Mouse (Mus musculus) midbrain, embryonic 16.5 days (tissue): Measurements from ENCODE around the gene Gmpr2. TPM values are rescaled to one million over a fixed set of nuclear protein-coding genes. Genes with fewer than 3 reads are reported as not detected.

Source experiments
- ATAC-seq: fragments of 200-750 bp; cut with Nextera tagmentation; 2 replicates; pipeline ENCODE4 v1.8.0; 2017; ENCODE audit warnings: moderate TSS enrichment
- H3K27ac ChIP-seq: fragments of 300-500 bp; sonication (generic); 2 replicates; pipeline ENCODE4 v1.5.1; 2014; ENCODE audit warnings: mild to moderate bottlenecking, low read length, mixed read lengths
- H3K27me3 ChIP-seq: fragments of 300-500 bp; sonication (generic); 2 replicates; pipeline ENCODE4 v1.6.1; 2014; ENCODE audit warnings: low read depth, low read length, mixed read lengths; ENCODE audit not compliant: control insufficient read depth, insufficient read depth
- H3K36me3 ChIP-seq: fragments of 300-500 bp; sonication (generic); 2 replicates; pipeline ENCODE4 v1.6.1; 2014; ENCODE audit warnings: mild to moderate bottlenecking, low read length, moderate library complexity, mixed read lengths; ENCODE audit not compliant: control insufficient read depth, insufficient read depth
- H3K4me1 ChIP-seq: fragments of 300-500 bp; sonication (generic); 2 replicates; pipeline ENCODE4 v1.6.1; 2014; ENCODE audit warnings: mild to moderate bottlenecking, low read length, mixed read lengths; ENCODE audit not compliant: control insufficient read depth, insufficient read depth
- H3K4me2 ChIP-seq: fragments of 300-500 bp; sonication (generic); 2 replicates; pipeline ENCODE4 v1.6.1; 2014; ENCODE audit warnings: mild to moderate bottlenecking, low read length, mixed read lengths
- H3K4me3 ChIP-seq: fragments of 300-500 bp; sonication (generic); 2 replicates; pipeline ENCODE4 v1.5.1; 2014; ENCODE audit warnings: low read depth, mild to moderate bottlenecking, low read length, moderate library complexity, mixed read lengths
- H3K9ac ChIP-seq: fragments of 300-500 bp; sonication (generic); 2 replicates; pipeline ENCODE4 v1.6.1; 2014; ENCODE audit warnings: low read depth, low read length, mixed read lengths
- H3K9me3 ChIP-seq: fragments of 300-500 bp; sonication (generic); replicated peaks from 2 replicates; pipeline ENCODE4 v1.6.1; 2014; ENCODE audit warnings: mild to moderate bottlenecking, low read length, mixed read lengths; ENCODE audit not compliant: control insufficient read depth, poor library complexity, severe bottlenecking
- WGBS: fragments of 180-500 bp; shearing (Covaris S2); extraction: QIAGEN DNeasy Blood & Tissue Kit; methylation state at CpG from one replicate; pipeline ENCODE4 v1.1.7; 2014; 5-methylcytosine and 5-hydroxymethylcytosine counted together
- polyA plus RNA-seq: library from polyadenylated mRNA; unstranded; fragments of >200 nt; fragmentation: Nextera tagmentation; extraction: Ambion mirVana; gene quantifications from 2 replicates; pipeline ENCODE4 v1.2.1, GENCODE M21; 2015

The Gmpr2 gene
- polyA plus RNA-seq, 1 experiment from 2014 or later, result 52.7 TPM

DNA sequence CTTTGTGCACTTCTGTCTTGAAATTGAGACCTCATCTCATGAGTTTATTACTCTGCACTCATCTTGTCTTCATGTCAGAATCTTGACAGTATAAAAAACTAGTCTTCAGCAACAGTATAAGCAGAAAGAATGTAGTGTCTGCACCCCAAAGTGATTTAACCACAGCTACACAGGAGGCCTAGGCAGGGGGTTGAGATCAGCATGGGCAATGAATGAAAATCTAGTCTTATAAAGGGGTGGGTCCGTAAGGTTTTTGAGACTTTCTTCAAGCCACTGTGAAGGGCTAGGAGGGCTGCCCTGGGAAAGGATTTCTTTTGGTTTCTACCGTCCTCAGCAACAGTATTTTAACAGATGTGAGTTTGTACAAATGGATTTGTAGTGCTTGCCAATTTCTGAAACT lies 11.1 kb upstream of the Gmpr2 start:
- no peaks in the 10 kb centered on the region for H3K27me3 ChIP-seq
- H3K36me3 ChIP-seq, result peaks cover 14% of the 10 kb centered on the region
- peaks cover 10% of the 10 kb centered on the region for H3K4me1 ChIP-seq
- no peak overlapping the region for H3K9ac ChIP-seq
- H3K4me3 ChIP-seq, result peak overlapping the region; percentile 52
- no peak overlapping the region for H3K27ac ChIP-seq
- H3K4me2 ChIP-seq, result peak overlapping the region; percentile 67
- 30% methylated on average over 2 of the region's 2 CpGs for WGBS
- peak; percentile 37; the same call in 1 of the 2 replicates for ATAC-seq
- H3K9me3 ChIP-seq, result no peaks in the 10 kb centered on the region

DNA sequence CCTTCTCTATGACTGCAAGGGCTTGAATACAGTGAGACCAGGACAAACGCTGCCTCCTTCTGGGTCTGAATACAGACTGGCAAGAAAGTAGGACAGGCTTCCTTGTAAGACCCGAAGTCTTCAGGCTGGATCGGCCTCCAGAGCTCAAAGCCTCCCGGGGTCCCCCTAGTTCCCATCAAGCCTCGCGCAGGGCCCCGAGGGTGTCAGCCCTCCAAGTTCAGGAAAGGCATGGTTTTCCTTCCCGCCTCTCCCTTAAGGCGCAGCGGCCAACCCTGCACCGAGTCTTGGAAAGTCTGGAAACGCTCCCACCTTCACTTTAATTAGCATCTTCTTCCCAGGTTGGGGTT lies 282 bp upstream of the Gmpr2 start:
- Histone ChIP-seq H3K4me2 (peak overlapping the region; percentile 83), H3K4me1 (peaks cover 19% of the 10 kb centered on the region), H3K4me3 (peak overlapping the region; percentile 85), H3K36me3 (peaks cover 5% of the 10 kb centered on the region; the same call in 1 of the 2 replicates), H3K27ac (peak overlapping the region; percentile 90), H3K27me3 (no peaks in the 10 kb centered on the region), H3K9ac (peak overlapping the region; percentile 85), H3K9me3 (no peaks in the 10 kb centered on the region)
- WGBS, result 0% methylated on average over 12 of the region's 12 CpGs
- ATAC-seq, result peak; percentile 81

- peak overlapping the region; percentile 85 for H3K4me3 ChIP-seq
- no peaks in the 10 kb centered on the region for H3K9me3 ChIP-seq
- peaks cover 11% of the 10 kb centered on the region for H3K36me3 ChIP-seq
- 80% methylated on average over 7 of the region's 7 CpGs for WGBS
- peak overlapping the region; percentile 85; the same call in 1 of the 2 replicates for H3K9ac ChIP-seq
- peaks cover 19% of the 10 kb centered on the region for H3K4me1 ChIP-seq
- no peak for ATAC-seq
- peak overlapping the region; percentile 85 for H3K4me2 ChIP-seq
- H3K27ac ChIP-seq, result peak overlapping the region; percentile 90; the same call in 1 of the 2 replicates
- no peaks in the 10 kb centered on the region for H3K27me3 ChIP-seq
Measured at GRCm38 (mm10) chr14:55672741-55673060, 960 bp downstream of the Gmpr2 start.

GRCm38 (mm10) chr14:55677615-55678014 lies 5.9 kb downstream of the Gmpr2 start:
- H3K4me2 ChIP-seq, result no peak overlapping the region
- WGBS, result 91% methylated on average over 4 of the region's 4 CpGs
- peaks cover 14% of the 10 kb centered on the region for H3K4me1 ChIP-seq
- no peak for ATAC-seq
- H3K9me3 ChIP-seq, result no peaks in the 10 kb centered on the region
- peaks cover 14% of the 10 kb centered on the region for H3K36me3 ChIP-seq
- no peak overlapping the region for H3K9ac ChIP-seq
- H3K4me3 ChIP-seq, result no peak overlapping the region
- no peak overlapping the region for H3K27ac ChIP-seq
- H3K27me3 ChIP-seq, result no peaks in the 10 kb centered on the region

DNA sequence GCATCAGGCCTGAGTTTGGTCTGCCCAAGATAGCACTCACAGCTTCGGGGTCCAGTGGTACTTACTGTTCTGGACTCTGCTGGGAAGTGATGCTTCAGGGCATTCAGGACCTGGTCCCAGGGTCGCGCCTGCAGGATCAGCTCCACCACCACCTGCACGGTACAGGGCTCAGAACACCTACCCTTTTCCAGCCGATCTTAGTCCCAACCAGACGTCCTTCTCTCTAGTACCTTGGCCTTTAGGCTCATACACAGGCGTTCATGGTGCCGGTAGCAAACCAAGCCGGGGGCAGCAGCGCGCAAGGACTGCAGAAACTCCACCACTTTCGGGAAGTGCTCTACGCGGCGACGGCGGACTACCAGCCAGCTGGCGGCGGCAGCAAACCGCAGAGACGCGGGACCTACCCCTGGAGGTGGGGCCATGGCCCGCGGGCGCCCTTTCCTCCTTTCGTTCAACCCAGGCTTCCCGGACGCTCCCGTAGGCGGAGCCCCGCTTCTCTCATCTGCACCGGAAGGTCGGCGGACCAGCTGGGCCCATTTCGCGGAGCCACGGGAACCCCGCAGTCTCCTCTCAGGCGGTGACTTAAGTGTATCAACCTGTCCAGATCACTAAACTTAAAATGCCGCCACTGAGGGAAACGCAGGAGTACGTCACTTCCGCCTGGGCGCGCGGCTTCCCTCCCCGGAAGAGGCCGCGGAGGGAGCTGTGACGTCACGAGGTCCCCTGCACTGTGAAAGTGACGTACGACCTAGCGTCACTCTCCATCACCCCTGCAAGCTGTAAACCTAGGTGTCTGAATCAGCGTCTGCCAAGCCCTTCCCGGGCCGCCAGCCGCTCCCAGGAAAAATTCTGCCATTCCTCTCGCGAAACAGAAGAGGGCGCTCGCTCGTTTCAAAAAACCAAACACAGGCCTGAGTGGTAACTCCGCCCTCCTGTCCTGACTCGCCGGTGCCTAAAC lies 9.7 kb downstream of the Gmpr2 start, which contains the start of gene Tinf2:
Gene Tinf2 (minus strand): TSS at position 661 of the 958 bp plus-strand sequence.
- under 1% methylated on average over 66 of the region's 66 CpGs for WGBS

GRCm38 (mm10) chr14:55682118-55682493 lies 10.4 kb downstream of the Gmpr2 start:
- Histone ChIP-seq H3K36me3 (peaks cover 6% of the 10 kb centered on the region), H3K4me2 (peak overlapping the region; percentile 96), H3K9ac (peak overlapping the region; percentile 6; the same call in 1 of the 2 replicates), H3K4me1 (peaks cover 10% of the 10 kb centered on the region), H3K4me3 (peak overlapping the region; percentile 73), H3K27me3 (no peaks in the 10 kb centered on the region), H3K9me3 (no peaks in the 10 kb centered on the region), H3K27ac (no peak overlapping the region; the same call in 1 of the 2 replicates)
- WGBS, result 11% methylated on average over 3 of the region's 3 CpGs
- ATAC-seq, result peak; percentile 57

More for the DNA sequence above, 9.7 kb downstream of the Gmpr2 start, which contains the start of gene Tinf2:
- ATAC-seq, result peak; percentile 98
- Histone ChIP-seq H3K36me3 (peaks cover 9% of the 10 kb centered on the region), H3K9me3 (no peaks in the 10 kb centered on the region), H3K4me3 (peak within 1 kb of the TSS; percentile 73), H3K27ac (peak within 1 kb of the TSS; percentile 75), H3K27me3 (no peaks in the 10 kb centered on the region), H3K4me1 (peaks cover 10% of the 10 kb centered on the region), H3K4me2 (peak within 1 kb of the TSS; percentile 96), H3K9ac (peak within 1 kb of the TSS; percentile 74)

DNA sequence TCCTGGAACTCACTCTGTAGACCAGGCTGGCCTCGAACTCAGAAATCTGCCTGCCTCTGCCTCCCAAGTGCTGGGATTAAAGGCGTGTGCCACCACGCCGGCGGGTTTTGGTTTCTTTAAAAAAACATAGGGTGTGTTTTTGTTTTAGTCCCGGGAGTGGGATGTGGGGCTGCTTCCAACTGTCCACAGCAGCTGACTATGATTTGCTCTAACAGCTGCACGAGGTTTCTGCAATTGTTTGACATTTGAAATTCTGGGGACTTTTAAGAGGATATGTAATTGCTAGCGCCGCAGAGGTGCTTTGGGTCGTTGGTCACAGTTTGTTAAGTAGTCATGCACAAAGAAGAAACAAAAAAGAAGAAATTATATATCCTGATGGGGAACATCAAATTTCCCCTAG lies 17.7 kb downstream of the Gmpr2 start:
- 79% methylated on average over 10 of the region's 10 CpGs for WGBS

GRCm38 (mm10) chr14:55697226-55697625 lies 25.5 kb downstream of the Gmpr2 start:
- no peaks in the 10 kb centered on the region for H3K4me1 ChIP-seq
- H3K27ac ChIP-seq, result no peak overlapping the region
- H3K9ac ChIP-seq, result no peak overlapping the region
- no peaks in the 10 kb centered on the region for H3K36me3 ChIP-seq
- H3K27me3 ChIP-seq, result no peaks in the 10 kb centered on the region
- no peak for ATAC-seq
- H3K4me3 ChIP-seq, result no peak overlapping the region
- 90% methylated on average over 4 of the region's 4 CpGs for WGBS
- H3K9me3 ChIP-seq, result no peaks in the 10 kb centered on the region
- H3K4me2 ChIP-seq, result no peak overlapping the region

More for the DNA sequence above, 17.7 kb downstream of the Gmpr2 start:
- no peaks in the 10 kb centered on the region for H3K4me1 ChIP-seq
- H3K4me3 ChIP-seq, result no peak overlapping the region
- H3K27ac ChIP-seq, result no peak overlapping the region
- H3K9me3 ChIP-seq, result no peaks in the 10 kb centered on the region
- no peak overlapping the region for H3K4me2 ChIP-seq
- H3K27me3 ChIP-seq, result no peaks in the 10 kb centered on the region
- H3K36me3 ChIP-seq, result no peaks in the 10 kb centered on the region
- H3K9ac ChIP-seq, result no peak overlapping the region
- no peak for ATAC-seq

DNA sequence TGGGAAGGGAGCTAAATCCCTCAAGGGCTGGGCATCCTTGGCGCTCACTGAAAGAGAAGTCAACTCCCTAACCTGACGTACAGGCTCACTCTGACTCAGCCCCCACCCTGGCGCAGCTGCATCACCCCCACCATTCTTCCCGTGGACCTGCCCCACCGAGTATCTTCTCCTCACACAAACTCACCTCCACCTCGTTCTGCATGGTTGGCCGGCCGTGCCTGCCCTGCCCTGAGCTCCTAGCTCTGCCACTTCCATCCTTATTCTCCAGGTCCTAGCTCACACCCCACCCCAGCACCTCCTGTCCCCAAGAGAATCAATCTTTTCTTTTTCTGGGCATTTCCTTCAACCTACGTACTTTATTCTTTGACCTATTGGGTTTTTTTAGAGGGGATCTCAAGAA lies 29.4 kb downstream of the Gmpr2 start:
- Histone ChIP-seq H3K27me3 (no peaks in the 10 kb centered on the region), H3K4me2 (no peak overlapping the region), H3K27ac (no peak overlapping the region), H3K4me3 (no peak overlapping the region), H3K9ac (no peak overlapping the region), H3K9me3 (no peaks in the 10 kb centered on the region), H3K4me1 (no peaks in the 10 kb centered on the region), H3K36me3 (no peaks in the 10 kb centered on the region)
- no peak for ATAC-seq
- WGBS, result 61% methylated on average over 8 of the region's 9 CpGs
